Comparison of ENCODE assay signal across 10 mouse cellular contexts in genomic region chr6:86917231-86917630, GRCm38 (mm10).
DNase-seq lines count a peak whose midpoint lies in the region; ATAC-seq and TF ChIP-seq lines count a peak whose summit lies in the region.
"Had no signal": no experiment of that assay in that cellular context is flagged by ENCODE, and none has a peak within 500 bp of the region (broad histone marks: within the 10 kb centered on the region; RNA-seq: fewer than 3 reads in every experiment).

No protein-coding gene starts in this region.

- WGBS in heart, adult 2 months: 24% methylated on average over 4 of the region's 4 CpGs
- 71% methylated on average over 4 of the region's 4 CpGs for WGBS in liver, embryonic 12.5 days (ENCODE audit: insufficient replicate concordance)
- WGBS in forebrain, embryonic 13.5 days: 82% methylated on average over 4 of the region's 4 CpGs

- H3K4me3 ChIP-seq in heart, adult 2 months: no peak overlapping the region
- no peak overlapping the region for H3K4me3 ChIP-seq in liver, embryonic 12.5 days
- H3K4me3 ChIP-seq in forebrain, embryonic 13.5 days: no peak overlapping the region
- H3K4me3 ChIP-seq: embryonic facial prominence, embryonic 12.5 days; lung, embryonic 15.5 days had no signal

- peaks cover 23% of the 10 kb centered on the region for H3K4me1 ChIP-seq in heart, adult 2 months (ENCODE audit: control insufficient read depth, insufficient read depth, low read length)
- H3K4me1 ChIP-seq in liver, embryonic 12.5 days: peaks cover 4% of the 10 kb centered on the region; the same call in 1 of the 2 replicates
- H3K4me1 ChIP-seq in forebrain, embryonic 13.5 days: peaks cover 22% of the 10 kb centered on the region
- H3K4me1 ChIP-seq: embryonic facial prominence, embryonic 12.5 days had no signal

- peaks cover 23% of the 10 kb centered on the region for H3K36me3 ChIP-seq in heart, adult 2 months (ENCODE audit: control insufficient read depth, insufficient read depth, low read length)
- H3K36me3 ChIP-seq in liver, embryonic 12.5 days: peaks cover 4% of the 10 kb centered on the region; the same call in 1 of the 2 replicates
- no peaks in the 10 kb centered on the region for H3K36me3 ChIP-seq in forebrain, embryonic 13.5 days (ENCODE audit: poor library complexity, severe bottlenecking)
- H3K36me3 ChIP-seq: embryonic facial prominence, embryonic 12.5 days; lung, embryonic 15.5 days had no signal

- no peak for ATAC-seq in liver, embryonic 12.5 days
- ATAC-seq in forebrain, embryonic 13.5 days: no peak

- peak overlapping the region; percentile 66 for H3K27ac ChIP-seq in heart, adult 2 months
- H3K27ac ChIP-seq in liver, embryonic 12.5 days: no peak overlapping the region
- H3K27ac ChIP-seq in forebrain, embryonic 13.5 days: no peak overlapping the region
- H3K27ac ChIP-seq: embryonic facial prominence, embryonic 12.5 days; lung, embryonic 15.5 days had no signal

- no peak for TF ChIP-seq CTCF in brain, embryonic 14.5 days (IDR thresholded peaks at IDR 0.05; ENCODE audit: borderline replicate concordance, extremely low read depth, insufficient read depth, insufficient read length)
- TF ChIP-seq CTCF in heart, adult 2 months (IDR thresholded peaks at IDR 0.05): no peak

- no peak overlapping the region for H3K9ac ChIP-seq in heart, adult 2 months (ENCODE audit: low read depth, low read length)
- H3K9ac ChIP-seq in liver, embryonic 12.5 days: no peak overlapping the region
- H3K9ac ChIP-seq in forebrain, embryonic 13.5 days: no peak overlapping the region
- H3K9ac ChIP-seq: embryonic facial prominence, embryonic 12.5 days; lung, embryonic 15.5 days had no signal

- H3K27me3 ChIP-seq in heart, adult 2 months (ENCODE audit: control insufficient read depth, insufficient read depth, low read length): no peaks in the 10 kb centered on the region
- no peaks in the 10 kb centered on the region for H3K27me3 ChIP-seq in liver, embryonic 12.5 days (replicated peaks)
- H3K27me3 ChIP-seq in forebrain, embryonic 13.5 days: no peaks in the 10 kb centered on the region
- H3K27me3 ChIP-seq: embryonic facial prominence, embryonic 12.5 days; lung, embryonic 15.5 days had no signal

- TF ChIP-seq EP300 in heart, adult 2 months (IDR thresholded peaks at IDR 0.05; ENCODE audit: insufficient read depth, low read depth, low read length): no peak

- H3K79me2 ChIP-seq in heart, adult 2 months (replicated peaks; ENCODE audit: control insufficient read depth, insufficient read depth, low read length): peaks cover 1% of the 10 kb centered on the region; the same call in 1 of the 2 replicates

- DNase-seq in adrenal gland, postnatal 10 days: peak; percentile 17
- DNase-seq in brain, embryonic 14.5 days (ENCODE audit: low read depth): peak; percentile 7
- DNase-seq in heart, adult 2 months: peak in 1 of 2 experiments; percentile 45
- DNase-seq in left cerebral cortex, postnatal 14 days (ENCODE audit: low spot score in 2 of 2): peak; percentile 32 to 58
- no peak for DNase-seq in kidney, adult 11 months
- DNase-seq in spleen, postnatal 10 days (ENCODE audit: low spot score in 2 of 2): no peak

- TF ChIP-seq POLR2A in brain, embryonic 14.5 days (IDR thresholded peaks at IDR 0.05; ENCODE audit: borderline replicate concordance, extremely low read depth, insufficient read depth, insufficient read length, poor library complexity, severe bottlenecking): no peak
- TF ChIP-seq POLR2A in heart, adult 2 months (IDR thresholded peaks at IDR 0.05; ENCODE audit: insufficient read depth, low read depth, low read length): no peak

- no peak overlapping the region for H3K4me2 ChIP-seq in liver, embryonic 12.5 days
- no peak overlapping the region for H3K4me2 ChIP-seq in forebrain, embryonic 13.5 days
- H3K4me2 ChIP-seq: embryonic facial prominence, embryonic 12.5 days; lung, embryonic 15.5 days had no signal

- intact Hi-C loops in heart, adult 2 months (cut with DNase I): loop anchor here (5.0 kb wide), 2 partner anchors 35 to 85 kb away; no protein-coding TSS in a partner anchor
- intact Hi-C loops in left cerebral cortex, postnatal 14 days (cut with DNase I): loop anchor here (5.0 kb wide), 1 partner anchor 65 kb away; no protein-coding TSS in a partner anchor

- H3K9me3 ChIP-seq in liver, embryonic 12.5 days (replicated peaks): no peaks in the 10 kb centered on the region
- H3K9me3 ChIP-seq in forebrain, embryonic 13.5 days (replicated peaks): no peaks in the 10 kb centered on the region
- H3K9me3 ChIP-seq: embryonic facial prominence, embryonic 12.5 days; lung, embryonic 15.5 days had no signal

Comparison
In these comparisons a context has a peak if more than half of its experiments do, and no peak if none do; other contexts are left out.
1. DNase-seq: peak in adrenal gland, postnatal 10 days (single experiment), brain, embryonic 14.5 days (single experiment) and left cerebral cortex, postnatal 14 days (2 of 2); none in kidney, adult 11 months (single experiment) and spleen, postnatal 10 days (0 of 2).